Mouse (Mus musculus): ENCODE data around the gene Camk2b. TPM values are rescaled to one million over a fixed set of nuclear protein-coding genes. Genes with fewer than 3 reads are reported as not detected.

The Camk2b gene
- polyA plus RNA-seq, 1 experiment, result 12.8 TPM

DNA sequence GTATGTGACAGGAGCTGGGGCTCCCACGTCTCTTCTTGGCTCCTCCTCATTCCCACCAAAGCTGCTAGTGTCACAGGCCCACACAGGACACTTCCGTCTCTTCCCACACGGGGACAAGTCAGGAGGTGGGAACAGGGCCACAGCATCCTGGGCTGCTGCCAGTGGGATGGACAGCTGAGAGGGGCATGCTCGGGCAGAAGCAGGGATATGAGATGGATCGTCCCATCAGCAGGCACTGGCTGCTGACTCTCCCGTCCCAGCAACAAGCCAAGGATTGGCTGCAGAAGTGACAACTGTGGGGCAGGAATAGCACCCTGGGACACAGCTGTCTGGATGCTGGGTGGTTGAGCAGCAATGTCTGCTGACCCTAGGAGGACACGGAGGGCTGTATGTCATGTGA, 29.0 kb downstream of the Camk2b start:
- H3K9me3 ChIP-seq (replicated peaks; ENCODE audit: control insufficient read depth, insufficient read depth, low read length, poor library complexity, severe bottlenecking), result no peaks in the 10 kb centered on the region
- no peaks in the 10 kb centered on the region for H3K27me3 ChIP-seq (ENCODE audit: control insufficient read depth, insufficient read depth, low read length, poor library complexity, severe bottlenecking)
- H3K4me1 ChIP-seq (ENCODE audit: control insufficient read depth, insufficient read depth, low read length), result peaks cover 10% of the 10 kb centered on the region
- no peak overlapping the region for H3K4me3 ChIP-seq (ENCODE audit: low read depth, low read length)
- TF ChIP-seq CTCF (IDR thresholded peaks at IDR 0.05; ENCODE audit: low read depth, low read length), result no peak
- TF ChIP-seq POLR2A (IDR thresholded peaks at IDR 0.05; ENCODE audit: insufficient read depth, low read length), result no peak
- no peak for TF ChIP-seq EP300 (IDR thresholded peaks at IDR 0.05; ENCODE audit: insufficient read depth, low read depth, low read length)
- H3K36me3 ChIP-seq (ENCODE audit: control insufficient read depth, insufficient read depth, low read length, poor library complexity, severe bottlenecking), result no peaks in the 10 kb centered on the region
- no peak overlapping the region for H3K27ac ChIP-seq (ENCODE audit: insufficient read depth, low read length)
- no peak overlapping the region for H3K9ac ChIP-seq (ENCODE audit: low read depth, poor library complexity, severe bottlenecking)

DNA sequence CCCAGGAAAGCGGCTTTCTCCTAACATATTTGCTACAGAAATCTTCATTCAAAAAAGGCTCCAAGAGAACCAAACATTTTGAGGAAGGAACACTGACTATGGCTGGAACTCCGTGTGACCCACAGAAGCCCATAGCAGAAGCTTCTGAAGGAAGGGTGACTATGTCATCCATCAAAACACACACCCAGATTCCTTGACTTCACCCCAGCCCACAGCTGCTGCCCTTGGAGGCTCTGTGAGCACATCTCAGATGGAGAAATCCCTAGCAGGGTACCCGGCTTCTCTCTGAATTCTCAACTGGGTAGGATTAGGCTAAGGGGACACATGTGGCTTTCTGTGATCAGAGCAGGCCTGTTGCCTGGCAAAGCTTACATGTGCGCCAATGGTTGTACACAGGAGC, 29.7 kb downstream of the Camk2b start:
- no peak overlapping the region for H3K9ac ChIP-seq (ENCODE audit: low read depth, poor library complexity, severe bottlenecking)
- TF ChIP-seq POLR2A (IDR thresholded peaks at IDR 0.05; ENCODE audit: insufficient read depth, low read length) (no peak), CTCF (IDR thresholded peaks at IDR 0.05; ENCODE audit: low read depth, low read length) (no peak), EP300 (IDR thresholded peaks at IDR 0.05; ENCODE audit: insufficient read depth, low read depth, low read length) (no peak)
- no peak overlapping the region for H3K4me3 ChIP-seq (ENCODE audit: low read depth, low read length)
- no peaks in the 10 kb centered on the region for H3K9me3 ChIP-seq (replicated peaks; ENCODE audit: control insufficient read depth, insufficient read depth, low read length, poor library complexity, severe bottlenecking)
- no peaks in the 10 kb centered on the region for H3K36me3 ChIP-seq (ENCODE audit: control insufficient read depth, insufficient read depth, low read length, poor library complexity, severe bottlenecking)
- peaks cover 10% of the 10 kb centered on the region for H3K4me1 ChIP-seq (ENCODE audit: control insufficient read depth, insufficient read depth, low read length)
- H3K27ac ChIP-seq (ENCODE audit: insufficient read depth, low read length), result no peak overlapping the region
- no peaks in the 10 kb centered on the region for H3K27me3 ChIP-seq (ENCODE audit: control insufficient read depth, insufficient read depth, low read length, poor library complexity, severe bottlenecking)

DNA sequence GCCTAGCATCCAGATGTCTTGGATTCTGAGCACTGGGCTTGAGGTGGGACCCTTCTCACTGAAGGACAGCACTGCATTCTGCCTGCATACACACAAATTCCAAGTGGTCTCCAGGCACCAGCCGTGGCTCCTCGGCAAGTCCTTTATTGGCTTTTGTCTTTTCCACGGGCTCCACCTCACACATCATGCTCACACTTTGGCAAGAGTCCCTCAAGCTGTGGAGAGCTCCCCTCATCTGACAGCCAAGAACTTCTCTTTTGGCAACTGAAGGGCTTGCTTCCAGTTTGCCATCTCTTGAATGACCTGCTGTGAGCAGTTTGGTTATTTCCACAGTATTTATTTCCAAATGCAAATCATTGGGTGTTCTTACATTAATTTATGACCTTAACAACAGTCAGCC, 30.6 kb downstream of the Camk2b start:
- Histone ChIP-seq H3K36me3 (ENCODE audit: control insufficient read depth, insufficient read depth, low read length, poor library complexity, severe bottlenecking) (no peaks in the 10 kb centered on the region), H3K4me1 (ENCODE audit: control insufficient read depth, insufficient read depth, low read length) (peaks cover 10% of the 10 kb centered on the region), H3K27ac (ENCODE audit: insufficient read depth, low read length) (no peak overlapping the region), H3K4me3 (ENCODE audit: low read depth, low read length) (no peak overlapping the region), H3K9ac (ENCODE audit: low read depth, poor library complexity, severe bottlenecking) (no peak overlapping the region), H3K27me3 (ENCODE audit: control insufficient read depth, insufficient read depth, low read length, poor library complexity, severe bottlenecking) (no peaks in the 10 kb centered on the region), H3K9me3 (replicated peaks; ENCODE audit: control insufficient read depth, insufficient read depth, low read length, poor library complexity, severe bottlenecking) (no peaks in the 10 kb centered on the region)
- TF ChIP-seq CTCF (IDR thresholded peaks at IDR 0.05; ENCODE audit: low read depth, low read length) (no peak), POLR2A (IDR thresholded peaks at IDR 0.05; ENCODE audit: insufficient read depth, low read length) (no peak), EP300 (IDR thresholded peaks at IDR 0.05; ENCODE audit: insufficient read depth, low read depth, low read length) (no peak)

DNA sequence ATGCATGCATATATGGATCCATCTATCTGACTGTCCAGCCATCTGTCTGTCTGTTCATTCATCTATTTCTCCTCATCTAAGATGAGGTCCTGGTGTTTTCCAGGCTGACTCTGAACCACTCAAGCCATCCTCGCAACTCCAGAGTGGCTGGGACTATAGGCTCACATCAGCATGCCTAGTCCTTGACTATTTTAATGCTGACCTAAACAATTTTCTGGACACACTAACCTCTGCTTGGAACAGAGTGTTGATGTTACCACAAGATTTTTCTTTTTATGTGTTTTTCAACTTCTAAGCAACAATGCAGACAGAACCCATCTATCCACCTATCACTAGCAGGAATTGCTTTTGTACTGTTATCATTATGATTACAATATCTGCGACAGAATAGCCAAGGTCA, 31.4 kb downstream of the Camk2b start:
- Histone ChIP-seq H3K36me3 (ENCODE audit: control insufficient read depth, insufficient read depth, low read length, poor library complexity, severe bottlenecking) (no peaks in the 10 kb centered on the region), H3K27me3 (ENCODE audit: control insufficient read depth, insufficient read depth, low read length, poor library complexity, severe bottlenecking) (no peaks in the 10 kb centered on the region), H3K9me3 (replicated peaks; ENCODE audit: control insufficient read depth, insufficient read depth, low read length, poor library complexity, severe bottlenecking) (no peaks in the 10 kb centered on the region), H3K4me1 (ENCODE audit: control insufficient read depth, insufficient read depth, low read length) (peaks cover 10% of the 10 kb centered on the region), H3K27ac (ENCODE audit: insufficient read depth, low read length) (no peak overlapping the region), H3K9ac (ENCODE audit: low read depth, poor library complexity, severe bottlenecking) (no peak overlapping the region), H3K4me3 (ENCODE audit: low read depth, low read length) (no peak overlapping the region)
- no peak for TF ChIP-seq POLR2A (IDR thresholded peaks at IDR 0.05; ENCODE audit: insufficient read depth, low read length)
- TF ChIP-seq EP300 (IDR thresholded peaks at IDR 0.05; ENCODE audit: insufficient read depth, low read depth, low read length), result no peak

DNA sequence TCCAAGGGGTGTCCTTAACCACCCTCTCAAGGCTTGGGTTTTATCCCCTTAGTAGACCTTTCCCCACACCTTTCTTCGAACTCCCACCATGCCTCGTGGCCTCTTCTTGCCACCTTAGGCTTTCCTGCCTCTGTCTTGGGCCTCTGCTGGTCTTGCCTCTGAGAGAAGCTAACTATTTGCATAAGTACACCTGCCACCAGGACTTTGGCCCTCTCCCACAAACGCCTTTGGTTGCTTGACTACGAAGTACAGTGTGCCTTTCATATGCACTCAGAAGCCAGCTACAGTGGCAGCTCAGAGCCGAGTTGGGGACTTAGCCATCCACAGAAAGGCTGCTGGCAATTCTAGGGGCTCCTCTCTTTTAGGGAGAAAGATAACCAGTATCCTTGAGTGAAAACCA, 32.4 kb downstream of the Camk2b start:
- TF ChIP-seq CTCF (IDR thresholded peaks at IDR 0.05; ENCODE audit: low read depth, low read length), result no peak
- no peak for TF ChIP-seq EP300 (IDR thresholded peaks at IDR 0.05; ENCODE audit: insufficient read depth, low read depth, low read length)
- no peak for TF ChIP-seq POLR2A (IDR thresholded peaks at IDR 0.05; ENCODE audit: insufficient read depth, low read length)
- no peak overlapping the region for H3K9ac ChIP-seq (ENCODE audit: low read depth, poor library complexity, severe bottlenecking)
- H3K4me3 ChIP-seq (ENCODE audit: low read depth, low read length), result no peak overlapping the region
- H3K27me3 ChIP-seq (ENCODE audit: control insufficient read depth, insufficient read depth, low read length, poor library complexity, severe bottlenecking), result no peaks in the 10 kb centered on the region
- no peak overlapping the region for H3K27ac ChIP-seq (ENCODE audit: insufficient read depth, low read length)
- H3K36me3 ChIP-seq (ENCODE audit: control insufficient read depth, insufficient read depth, low read length, poor library complexity, severe bottlenecking), result no peaks in the 10 kb centered on the region
- H3K9me3 ChIP-seq (replicated peaks; ENCODE audit: control insufficient read depth, insufficient read depth, low read length, poor library complexity, severe bottlenecking), result no peaks in the 10 kb centered on the region
- H3K4me1 ChIP-seq (ENCODE audit: control insufficient read depth, insufficient read depth, low read length), result peaks cover 10% of the 10 kb centered on the region

DNA sequence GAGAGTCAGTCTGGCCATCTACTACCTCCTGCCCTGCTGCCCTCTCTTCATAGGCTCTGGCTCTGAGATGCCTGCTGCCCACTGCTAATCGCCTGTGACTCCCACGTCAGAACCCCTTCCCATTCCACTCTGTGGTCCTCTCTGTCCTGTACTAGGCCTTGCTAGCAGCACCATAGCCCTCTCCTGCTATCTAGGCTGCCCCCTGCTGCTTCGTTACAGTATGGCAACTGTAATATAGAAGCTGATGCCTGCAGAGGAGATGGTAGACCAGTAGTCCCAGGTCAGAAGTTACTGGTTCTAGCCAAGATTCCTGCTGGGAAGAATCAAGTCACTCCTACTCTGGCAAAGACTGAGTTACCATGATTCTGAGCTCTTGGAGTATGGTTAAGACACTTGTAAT, 33.0 kb downstream of the Camk2b start:
- Histone ChIP-seq H3K4me3 (ENCODE audit: low read depth, low read length) (no peak overlapping the region), H3K9me3 (replicated peaks; ENCODE audit: control insufficient read depth, insufficient read depth, low read length, poor library complexity, severe bottlenecking) (no peaks in the 10 kb centered on the region), H3K4me1 (ENCODE audit: control insufficient read depth, insufficient read depth, low read length) (peaks cover 7% of the 10 kb centered on the region), H3K36me3 (ENCODE audit: control insufficient read depth, insufficient read depth, low read length, poor library complexity, severe bottlenecking) (no peaks in the 10 kb centered on the region), H3K9ac (ENCODE audit: low read depth, poor library complexity, severe bottlenecking) (no peak overlapping the region), H3K27ac (ENCODE audit: insufficient read depth, low read length) (no peak overlapping the region), H3K27me3 (ENCODE audit: control insufficient read depth, insufficient read depth, low read length, poor library complexity, severe bottlenecking) (no peaks in the 10 kb centered on the region)
- TF ChIP-seq POLR2A (IDR thresholded peaks at IDR 0.05; ENCODE audit: insufficient read depth, low read length) (no peak), EP300 (IDR thresholded peaks at IDR 0.05; ENCODE audit: insufficient read depth, low read depth, low read length) (no peak), CTCF (IDR thresholded peaks at IDR 0.05; ENCODE audit: low read depth, low read length) (peak; percentile 48)
